Mouse (Mus musculus): Measurements from ENCODE around the gene Tmco4.

Tmco4 gene

GRCm38 (mm10) chr4:138972827-138973718 is at the start of gene Tmco4:
TSS of gene Tmco4 (plus strand) at chr4:138972888.
- DNase-seq: peak; percentile 34

- no peak for DNase-seq
Measured at GRCm38 (mm10) chr4:138925561-138925960, 47.1 kb upstream of the Tmco4 start.

- DNase-seq: no peak
Measured at GRCm38 (mm10) chr4:138933862-138934261, 38.8 kb upstream of the Tmco4 start.

GRCm38 (mm10) chr4:138934456-138935145 is 38.1 kb upstream of the Tmco4 start:
- no peak for DNase-seq

- DNase-seq: no peak
Measured at GRCm38 (mm10) chr4:138938495-138939269, 34.0 kb upstream of the Tmco4 start.

GRCm38 (mm10) chr4:138939481-138939880 is 33.2 kb upstream of the Tmco4 start:
- no peak for DNase-seq

- DNase-seq: no peak
Measured at GRCm38 (mm10) chr4:138941401-138941800, 31.3 kb upstream of the Tmco4 start.

GRCm38 (mm10) chr4:138941966-138942365 is 30.7 kb upstream of the Tmco4 start:
- no peak for DNase-seq

- peak; percentile 40 for DNase-seq
Measured at GRCm38 (mm10) chr4:138943730-138944129, 29.0 kb upstream of the Tmco4 start.

GRCm38 (mm10) chr4:138948257-138948656 is 24.4 kb upstream of the Tmco4 start:
- no peak for DNase-seq

- DNase-seq: no peak
Measured at GRCm38 (mm10) chr4:138958612-138959011, 14.1 kb upstream of the Tmco4 start.

- no peak for DNase-seq
Measured at GRCm38 (mm10) chr4:138959120-138959519, 13.6 kb upstream of the Tmco4 start.

- DNase-seq: no peak
Measured at GRCm38 (mm10) chr4:138959926-138960325, 12.8 kb upstream of the Tmco4 start.

- DNase-seq: no peak
Measured at GRCm38 (mm10) chr4:138962719-138963118, 10.0 kb upstream of the Tmco4 start.

GRCm38 (mm10) chr4:138965871-138966270 is 6.8 kb upstream of the Tmco4 start:
- no peak for DNase-seq

GRCm38 (mm10) chr4:138966866-138967265 is 5.8 kb upstream of the Tmco4 start, which contains the start of gene Rnf186:
TSS of gene Rnf186 (plus strand) at chr4:138967112.
- no peak for DNase-seq

GRCm38 (mm10) chr4:138967485-138967884 is 5.2 kb upstream of the Tmco4 start:
- DNase-seq: no peak

- no peak for DNase-seq
Measured at GRCm38 (mm10) chr4:138968772-138969556, 3.7 kb upstream of the Tmco4 start.

GRCm38 (mm10) chr4:138969736-138970135 is 3.0 kb upstream of the Tmco4 start:
- no peak for DNase-seq

GRCm38 (mm10) chr4:138971371-138971770 is 1.3 kb upstream of the Tmco4 start:
- DNase-seq: no peak

- DNase-seq: no peak
Measured at GRCm38 (mm10) chr4:138972139-138972826, 405 bp upstream of the Tmco4 start.

GRCm38 (mm10) chr4:138973719-138974115 is 1.0 kb downstream of the Tmco4 start:
- DNase-seq: no peak
